20 mouse cellular contexts compared by ENCODE assay signal in genomic region chr10:107810649-107811398, GRCm38 (mm10).
DNase-seq lines count a peak whose midpoint lies in the region; ATAC-seq and TF ChIP-seq lines count a peak whose summit lies in the region.
"Had no signal": no experiment of that assay in that cellular context is flagged by ENCODE, and none has a peak within 500 bp of the region (broad histone marks: within the 10 kb centered on the region; RNA-seq: fewer than 3 reads in every experiment).

No protein-coding gene starts in this region.

- WGBS in lung, adult 2 months: 54% methylated on average over 6 of the region's 6 CpGs
- 55% methylated on average over 6 of the region's 6 CpGs for WGBS in lung, embryonic 14.5 days
- 85% methylated on average over 6 of the region's 6 CpGs for WGBS in midbrain, embryonic 15.5 days

- no peak overlapping the region for H3K4me2 ChIP-seq in lung, embryonic 14.5 days
- H3K4me2 ChIP-seq in midbrain, embryonic 15.5 days: no peak overlapping the region
- H3K4me2 ChIP-seq: embryonic facial prominence, embryonic 13.5 days; forebrain, embryonic 13.5 days; hindbrain, embryonic 13.5 days had no signal

- H3K4me1 ChIP-seq in lung, adult 2 months (ENCODE audit: control insufficient read depth, insufficient read depth, low read length): no peaks in the 10 kb centered on the region
- no peaks in the 10 kb centered on the region for H3K4me1 ChIP-seq in lung, embryonic 14.5 days (ENCODE audit: insufficient read depth)
- no peaks in the 10 kb centered on the region for H3K4me1 ChIP-seq in midbrain, embryonic 15.5 days
- H3K4me1 ChIP-seq: embryonic facial prominence, embryonic 13.5 days; forebrain, embryonic 13.5 days; hindbrain, embryonic 13.5 days had no signal

- peak; percentile 3 for DNase-seq in lung, adult 2 months
- no peak for DNase-seq in lung, postnatal 14 days
- no peak for DNase-seq in lung, embryonic 14.5 days
- peak; percentile 19 for DNase-seq in lung, postnatal 36 days
- DNase-seq in adrenal gland, postnatal 36 days: no peak
- DNase-seq in left cerebral cortex, adult 8-10 months (ENCODE audit: low spot score in 2 of 2): no peak
- DNase-seq: adrenal gland, adult 2 months; cerebellum, adult 11 months; cerebellum, adult 9-10 months; cerebellum, postnatal 25 days; forebrain, postnatal 0 days; gastrocnemius, postnatal 14 days; heart, adult 18-20 months; heart, postnatal 10 days; heart, postnatal 4 days had no signal

- H3K9ac ChIP-seq in lung, embryonic 14.5 days: no peak overlapping the region
- no peak overlapping the region for H3K9ac ChIP-seq in midbrain, embryonic 15.5 days
- H3K9ac ChIP-seq: embryonic facial prominence, embryonic 13.5 days; forebrain, embryonic 13.5 days; forebrain, postnatal 0 days; hindbrain, embryonic 13.5 days had no signal

- no peak overlapping the region for H3K4me3 ChIP-seq in lung, adult 2 months (replicated peaks; ENCODE audit: extremely low read depth, low read depth, low read length)
- no peak overlapping the region for H3K4me3 ChIP-seq in lung, embryonic 14.5 days (ENCODE audit: low read depth, low read length)
- H3K4me3 ChIP-seq in midbrain, embryonic 15.5 days: no peak overlapping the region
- H3K4me3 ChIP-seq: embryonic facial prominence, embryonic 13.5 days; forebrain, embryonic 13.5 days; heart, embryonic 10.5 days; hindbrain, embryonic 13.5 days had no signal

- no peak overlapping the region for H3K27ac ChIP-seq in lung, embryonic 14.5 days (ENCODE audit: low read depth)
- no peak overlapping the region for H3K27ac ChIP-seq in midbrain, embryonic 15.5 days
- H3K27ac ChIP-seq: embryonic facial prominence, embryonic 13.5 days; forebrain, embryonic 13.5 days; heart, embryonic 10.5 days; hindbrain, embryonic 13.5 days had no signal

- 0 out of 2 replicates have a peak, but pooled peaks have one; percentile 28 for ATAC-seq in lung, embryonic 14.5 days (ENCODE audit: insufficient read depth)
- ATAC-seq in midbrain, embryonic 15.5 days (replicated peaks): no peak
- ATAC-seq: forebrain, embryonic 13.5 days; forebrain, postnatal 0 days had no signal

- no peaks in the 10 kb centered on the region for H3K9me3 ChIP-seq in lung, embryonic 14.5 days (ENCODE audit: low read depth, low read length)
- no peaks in the 10 kb centered on the region for H3K9me3 ChIP-seq in midbrain, embryonic 15.5 days
- H3K9me3 ChIP-seq: embryonic facial prominence, embryonic 13.5 days; forebrain, embryonic 13.5 days; heart, embryonic 10.5 days; hindbrain, embryonic 13.5 days had no signal

- TF ChIP-seq CTCF in lung, adult 2 months (IDR thresholded peaks at IDR 0.05; ENCODE audit: insufficient read depth, low read length): no peak
- TF ChIP-seq CTCF in lung, embryonic 14.5 days (IDR thresholded peaks at IDR 0.05; ENCODE audit: low read depth): no peak

- H3K27me3 ChIP-seq in lung, embryonic 14.5 days (ENCODE audit: insufficient read depth, low read length): no peaks in the 10 kb centered on the region
- H3K27me3 ChIP-seq in midbrain, embryonic 15.5 days (replicated peaks): no peaks in the 10 kb centered on the region
- H3K27me3 ChIP-seq: embryonic facial prominence, embryonic 13.5 days; forebrain, embryonic 13.5 days; hindbrain, embryonic 13.5 days had no signal

- no peaks in the 10 kb centered on the region for H3K36me3 ChIP-seq in lung, embryonic 14.5 days (ENCODE audit: insufficient read depth)
- no peaks in the 10 kb centered on the region for H3K36me3 ChIP-seq in midbrain, embryonic 15.5 days (replicated peaks)
- H3K36me3 ChIP-seq: embryonic facial prominence, embryonic 13.5 days; heart, embryonic 10.5 days; hindbrain, embryonic 13.5 days had no signal

- TF ChIP-seq POLR2A in lung, adult 2 months (IDR thresholded peaks at IDR 0.05; ENCODE audit: borderline replicate concordance, extremely low read depth, low read depth, low read length): no peak

Comparison
In these comparisons a context has a peak if more than half of its experiments do, and no peak if none do; other contexts are left out.
1. DNase-seq: peak in lung, adult 2 months (single experiment) and lung, postnatal 36 days (single experiment); none in lung, postnatal 14 days (single experiment), lung, embryonic 14.5 days (single experiment), adrenal gland, postnatal 36 days (0 of 2) and left cerebral cortex, adult 8-10 months (0 of 2).